Mouse (Mus musculus) limb, embryonic 12.5 days (tissue): ENCODE data around the gene Rdh16f2. TPM values are rescaled to one million over a fixed set of nuclear protein-coding genes. Genes with fewer than 3 reads are reported as not detected.

Experiments used
- ATAC-seq: fragments of 200-750 bp; cut with Nextera tagmentation; 2 replicates; pipeline ENCODE4 v1.8.0; 2017; ENCODE audit warnings: low read depth, moderate TSS enrichment; ENCODE audit not compliant: insufficient number of reproducible peaks, insufficient read depth, low FRiP score, low TSS enrichment
- H3K27ac ChIP-seq: fragments of 300-500 bp; sonication (generic); 2 replicates; pipeline ENCODE4 v1.5.1; 2016; ENCODE audit warnings: mild to moderate bottlenecking, moderate library complexity
- H3K27me3 ChIP-seq: fragments of 300-500 bp; sonication (generic); 2 replicates; pipeline ENCODE4 v1.6.1; 2016; ENCODE audit warnings: mild to moderate bottlenecking, moderate library complexity
- H3K36me3 ChIP-seq: fragments of 300-500 bp; sonication (generic); 2 replicates; pipeline ENCODE4 v1.6.1; 2016; ENCODE audit warnings: mild to moderate bottlenecking, moderate library complexity
- H3K4me1 ChIP-seq: fragments of 300-500 bp; sonication (generic); replicated peaks from 2 replicates; pipeline ENCODE4 v1.6.1; 2016
- H3K4me2 ChIP-seq: fragments of 300-500 bp; sonication (generic); 2 replicates; pipeline ENCODE4 v1.6.1; 2016; ENCODE audit warnings: mild to moderate bottlenecking, moderate library complexity
- H3K4me3 ChIP-seq: fragments of 300-500 bp; sonication (generic); replicated peaks from 2 replicates; pipeline ENCODE4 v1.5.1; 2016; ENCODE audit warnings: mild to moderate bottlenecking
- H3K9ac ChIP-seq: fragments of 300-500 bp; sonication (generic); replicated peaks from 2 replicates; pipeline ENCODE4 v1.6.1; 2016; ENCODE audit warnings: mild to moderate bottlenecking, moderate library complexity
- H3K9me3 ChIP-seq: fragments of 300-500 bp; sonication (generic); 2 replicates; pipeline ENCODE4 v1.6.1; 2016; ENCODE audit warnings: mild to moderate bottlenecking, moderate library complexity
- WGBS: fragments of 180-500 bp; shearing (Covaris S2); methylation state at CpG from one replicate; pipeline ENCODE4 v1.1.7; 2016; 5-methylcytosine and 5-hydroxymethylcytosine counted together
- polyA plus RNA-seq: library from polyadenylated mRNA; unstranded; fragments of >200 nt; fragmentation: Nextera tagmentation; extraction: Ambion mirVana; gene quantifications from 2 replicates; pipeline ENCODE4 v1.2.1, GENCODE M21; 2016

The Rdh16f2 gene
- polyA plus RNA-seq, 1 experiment from 2014 or later, result not detected

DNA sequence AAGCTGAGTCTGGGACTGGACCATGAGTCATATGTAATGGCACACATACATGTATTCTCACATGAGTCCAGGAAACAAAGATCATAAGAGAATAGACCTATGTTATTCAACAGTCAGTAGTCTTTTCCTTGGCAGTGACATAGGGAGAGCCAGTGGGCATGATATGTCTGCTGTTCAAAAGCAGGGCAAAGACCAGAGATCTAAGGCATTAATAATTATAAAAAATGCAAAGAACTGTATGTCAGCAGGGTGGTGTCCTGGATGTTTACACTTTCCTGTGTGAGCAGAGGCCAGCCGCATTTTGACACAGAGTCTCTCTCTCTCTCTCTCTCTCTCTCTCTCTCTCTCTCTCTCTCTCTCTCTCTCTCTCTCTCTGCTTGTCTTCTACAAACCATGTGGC, 16.6 kb upstream of the Rdh16f2 start, which contains the start of gene Rdh19:
Gene Rdh19 (plus strand): TSS at position 301 of the 400 bp plus-strand sequence.
- WGBS, result 94% methylated on average over 1 of the region's 1 CpGs
- H3K9ac ChIP-seq, result no peak within 1 kb of the TSS
- no peak for ATAC-seq
- H3K4me1 ChIP-seq, result no peaks in the 10 kb centered on the region
- H3K36me3 ChIP-seq, result no peaks in the 10 kb centered on the region
- H3K27ac ChIP-seq, result no peak within 1 kb of the TSS
- H3K27me3 ChIP-seq, result no peaks in the 10 kb centered on the region
- H3K4me3 ChIP-seq, result no peak within 1 kb of the TSS
- no peak within 1 kb of the TSS for H3K4me2 ChIP-seq
- H3K9me3 ChIP-seq, result 0 out of 2 replicates have a peak, but pooled peaks cover 7% of the 10 kb centered on the region

GRCm38 (mm10) chr10:127856376-127856775, 9.9 kb upstream of the Rdh16f2 start:
- no peak for ATAC-seq
- Histone ChIP-seq H3K9ac (no peak overlapping the region), H3K9me3 (no peaks in the 10 kb centered on the region), H3K27me3 (no peaks in the 10 kb centered on the region), H3K36me3 (no peaks in the 10 kb centered on the region), H3K4me1 (no peaks in the 10 kb centered on the region), H3K27ac (no peak overlapping the region), H3K4me3 (no peak overlapping the region), H3K4me2 (no peak overlapping the region)

- H3K9me3 ChIP-seq, result 0 out of 2 replicates have a peak, but pooled peaks cover 2% of the 10 kb centered on the region
- H3K4me3 ChIP-seq, result no peak overlapping the region
- no peak overlapping the region for H3K4me2 ChIP-seq
- no peak overlapping the region for H3K9ac ChIP-seq
- no peaks in the 10 kb centered on the region for H3K4me1 ChIP-seq
- no peak overlapping the region for H3K27ac ChIP-seq
- no peak for ATAC-seq
- H3K36me3 ChIP-seq, result no peaks in the 10 kb centered on the region
- no peaks in the 10 kb centered on the region for H3K27me3 ChIP-seq
These were observed 1.3 kb upstream of the Rdh16f2 start for GRCm38 (mm10) chr10:127864931-127865330.

DNA sequence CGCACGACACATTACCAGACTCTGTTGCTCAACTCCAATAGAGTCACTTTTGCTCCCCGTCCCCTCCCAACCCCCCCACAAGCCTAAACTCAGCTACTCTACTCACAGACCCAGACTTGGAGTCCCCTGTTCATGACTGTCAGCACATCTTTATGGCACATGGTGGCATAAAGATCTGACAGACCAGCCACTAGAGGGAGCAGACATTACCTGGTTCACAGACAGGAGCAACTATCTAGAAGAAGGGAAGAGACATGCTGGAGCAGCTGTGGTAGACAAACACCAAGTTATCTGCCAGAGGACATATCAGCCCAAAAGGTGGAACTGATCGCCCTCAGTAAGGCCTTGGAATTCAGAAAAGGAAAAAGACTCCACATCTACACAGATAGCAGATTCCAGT, 6.2 kb downstream of the Rdh16f2 start:
- H3K4me3 ChIP-seq, result no peak overlapping the region
- H3K36me3 ChIP-seq, result no peaks in the 10 kb centered on the region
- no peak for ATAC-seq
- 82% methylated on average over 4 of the region's 4 CpGs for WGBS
- H3K4me2 ChIP-seq, result no peak overlapping the region
- H3K4me1 ChIP-seq, result no peaks in the 10 kb centered on the region
- H3K9ac ChIP-seq, result no peak overlapping the region
- peaks cover 11% of the 10 kb centered on the region; the same call in 1 of the 2 replicates for H3K9me3 ChIP-seq
- H3K27ac ChIP-seq, result no peak overlapping the region
- no peaks in the 10 kb centered on the region for H3K27me3 ChIP-seq

DNA sequence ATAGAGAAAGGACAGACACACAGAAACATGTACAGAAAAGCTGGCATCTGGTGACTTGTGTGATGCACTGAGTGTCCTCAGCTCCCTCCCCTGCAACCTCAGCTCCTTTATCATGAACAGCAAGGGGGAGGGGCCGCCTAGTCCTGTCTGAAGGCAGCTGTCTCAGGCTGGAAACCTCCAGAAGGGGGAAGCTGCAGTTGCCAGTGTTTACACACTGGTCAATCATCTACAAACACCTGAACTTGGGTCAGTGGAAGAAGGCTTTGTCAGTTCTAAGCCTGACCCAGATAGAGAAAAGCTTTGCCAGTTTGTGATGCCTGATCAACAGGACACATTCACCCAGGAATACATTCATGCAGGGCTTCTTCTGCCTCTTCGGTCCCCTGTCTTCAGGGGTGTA, 11.4 kb downstream of the Rdh16f2 start:
- H3K27ac ChIP-seq, result no peak overlapping the region
- H3K4me3 ChIP-seq, result no peak overlapping the region
- no peaks in the 10 kb centered on the region for H3K4me1 ChIP-seq
- WGBS, result 58% methylated on average over 2 of the region's 2 CpGs
- H3K9me3 ChIP-seq, result no peaks in the 10 kb centered on the region
- H3K27me3 ChIP-seq, result no peaks in the 10 kb centered on the region
- no peaks in the 10 kb centered on the region for H3K36me3 ChIP-seq
- no peak overlapping the region for H3K4me2 ChIP-seq
- no peak overlapping the region for H3K9ac ChIP-seq
- no peak for ATAC-seq

DNA sequence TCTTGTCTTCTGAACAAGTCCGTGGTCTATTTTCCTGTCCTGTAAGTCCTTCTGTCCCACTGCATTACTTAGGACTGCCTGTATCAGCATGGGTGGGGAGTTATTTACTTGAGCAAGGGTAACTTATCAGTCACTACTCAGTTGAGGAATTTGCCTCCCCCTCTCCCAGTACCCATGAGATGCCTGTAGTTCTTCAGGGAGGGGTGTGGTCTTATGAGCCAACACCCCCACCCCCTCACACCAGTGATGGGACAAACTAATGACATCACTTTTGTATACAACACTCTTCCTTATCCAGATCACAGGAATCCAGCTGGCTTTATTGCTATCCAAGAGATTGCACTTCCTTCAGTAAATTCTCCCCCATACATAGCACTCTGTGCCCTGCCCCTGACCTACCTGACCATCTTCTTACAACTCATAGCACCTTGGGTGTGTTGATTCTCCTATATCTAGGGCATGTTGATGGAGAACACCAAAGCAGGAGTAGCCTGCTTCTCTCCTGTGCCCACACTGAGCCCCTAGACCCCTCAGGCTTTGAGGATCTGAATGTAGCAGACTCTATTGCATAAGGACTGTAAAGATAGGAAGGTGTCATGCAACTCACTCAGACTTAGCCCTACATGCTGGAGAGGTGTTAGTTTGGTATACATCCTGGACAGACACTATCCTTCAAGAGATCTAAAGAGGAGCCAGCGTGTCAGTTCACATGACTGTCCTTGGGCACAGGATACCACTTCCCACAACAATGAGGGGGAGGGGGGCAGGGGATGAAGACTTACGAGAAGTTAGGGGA, 12.2 kb downstream of the Rdh16f2 start:
- no peaks in the 10 kb centered on the region for H3K36me3 ChIP-seq
- WGBS, result 77% methylated on average over 3 of the region's 3 CpGs
- H3K27ac ChIP-seq, result no peak overlapping the region
- no peaks in the 10 kb centered on the region for H3K27me3 ChIP-seq
- no peak overlapping the region for H3K4me2 ChIP-seq
- H3K4me1 ChIP-seq, result no peaks in the 10 kb centered on the region
- H3K9ac ChIP-seq, result no peak overlapping the region
- H3K9me3 ChIP-seq, result no peaks in the 10 kb centered on the region
- no peak overlapping the region for H3K4me3 ChIP-seq
- no peak for ATAC-seq

DNA sequence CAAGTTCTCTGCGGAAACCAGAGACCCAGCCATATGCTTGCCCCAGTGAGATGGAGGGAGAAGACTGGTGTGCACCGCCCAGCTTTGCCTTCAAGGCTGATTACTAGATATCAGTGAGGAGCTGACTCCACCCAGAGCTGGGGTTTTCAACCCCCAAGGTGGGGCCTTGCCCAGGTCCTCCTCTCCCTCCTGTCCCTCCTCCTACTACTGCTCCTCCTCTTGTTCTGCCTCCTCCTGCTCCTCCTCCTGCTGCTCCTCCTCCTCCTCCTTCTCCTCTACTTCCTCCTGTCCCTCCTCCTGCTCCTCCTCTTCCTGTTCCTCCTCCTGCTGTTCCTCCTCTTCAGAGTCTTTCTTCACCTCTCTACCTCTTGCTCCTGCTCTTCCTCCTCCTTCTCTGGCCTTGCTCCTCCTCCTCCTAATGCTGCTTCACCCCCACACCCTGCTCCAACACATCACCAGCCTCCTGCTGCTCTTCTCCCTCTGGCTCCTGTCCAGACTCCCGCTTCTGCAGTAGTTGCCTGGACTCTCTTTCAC, 12.9 kb downstream of the Rdh16f2 start:
- Histone ChIP-seq H3K36me3 (no peaks in the 10 kb centered on the region), H3K9me3 (no peaks in the 10 kb centered on the region), H3K4me3 (no peak overlapping the region), H3K4me2 (no peak overlapping the region), H3K4me1 (no peaks in the 10 kb centered on the region), H3K27me3 (no peaks in the 10 kb centered on the region), H3K27ac (no peak overlapping the region), H3K9ac (no peak overlapping the region)
- ATAC-seq, result no peak
- 90% methylated on average over 3 of the region's 3 CpGs for WGBS

DNA sequence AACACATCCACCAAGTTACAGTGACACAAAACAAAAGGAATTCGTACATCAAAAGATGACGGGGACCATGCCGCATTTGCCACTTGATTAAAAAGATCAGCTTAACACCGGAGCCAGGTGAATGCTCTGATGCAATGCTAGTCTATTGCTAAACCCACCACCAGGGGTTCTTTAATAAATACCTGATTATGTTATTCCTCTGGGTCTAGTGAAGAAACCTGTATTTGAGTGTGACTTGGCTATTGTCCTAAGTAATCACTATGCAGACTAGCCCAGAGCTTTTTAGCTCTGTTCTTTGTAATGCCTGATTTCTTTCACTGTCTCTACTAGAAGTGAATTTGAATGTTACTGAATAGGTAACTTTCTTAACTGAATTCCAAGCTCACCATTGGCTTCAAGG, 14.8 kb downstream of the Rdh16f2 start:
- no peaks in the 10 kb centered on the region for H3K36me3 ChIP-seq
- ATAC-seq, result no peak
- H3K27me3 ChIP-seq, result no peaks in the 10 kb centered on the region
- H3K27ac ChIP-seq, result no peak overlapping the region
- no peak overlapping the region for H3K4me3 ChIP-seq
- H3K4me2 ChIP-seq, result no peak overlapping the region
- H3K4me1 ChIP-seq, result no peaks in the 10 kb centered on the region
- no peaks in the 10 kb centered on the region for H3K9me3 ChIP-seq
- 82% methylated on average over 4 of the region's 4 CpGs for WGBS
- no peak overlapping the region for H3K9ac ChIP-seq

GRCm38 (mm10) chr10:127886551-127886950, 20.3 kb downstream of the Rdh16f2 start:
- no peak overlapping the region for H3K27ac ChIP-seq
- no peak overlapping the region for H3K9ac ChIP-seq
- H3K4me3 ChIP-seq, result no peak overlapping the region
- ATAC-seq, result no peak
- H3K9me3 ChIP-seq, result no peaks in the 10 kb centered on the region
- no peaks in the 10 kb centered on the region for H3K27me3 ChIP-seq
- H3K4me1 ChIP-seq, result no peaks in the 10 kb centered on the region
- WGBS, result 62% methylated on average over 1 of the region's 1 CpGs
- no peaks in the 10 kb centered on the region for H3K36me3 ChIP-seq
- no peak overlapping the region for H3K4me2 ChIP-seq

DNA sequence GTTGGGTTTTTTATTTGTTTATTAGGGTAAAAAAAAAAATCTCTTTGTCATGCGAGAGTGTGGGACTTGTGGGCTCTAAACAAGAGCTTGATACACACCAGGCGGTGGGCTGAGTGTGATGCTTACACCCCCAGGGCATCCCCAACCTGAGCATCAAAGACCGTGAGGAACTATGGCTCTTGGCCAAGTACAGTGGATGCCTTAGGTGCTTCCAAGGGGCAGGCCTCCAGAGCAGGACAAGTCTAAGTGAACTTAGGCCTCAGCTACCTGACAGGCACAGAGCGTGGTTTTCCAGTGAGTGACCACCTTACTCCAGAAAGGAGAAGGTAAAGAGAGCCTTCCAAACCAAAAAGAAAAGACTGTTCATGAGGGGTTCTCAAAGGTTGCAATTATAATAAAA, 20.7 kb downstream of the Rdh16f2 start:
- H3K36me3 ChIP-seq, result no peaks in the 10 kb centered on the region

DNA sequence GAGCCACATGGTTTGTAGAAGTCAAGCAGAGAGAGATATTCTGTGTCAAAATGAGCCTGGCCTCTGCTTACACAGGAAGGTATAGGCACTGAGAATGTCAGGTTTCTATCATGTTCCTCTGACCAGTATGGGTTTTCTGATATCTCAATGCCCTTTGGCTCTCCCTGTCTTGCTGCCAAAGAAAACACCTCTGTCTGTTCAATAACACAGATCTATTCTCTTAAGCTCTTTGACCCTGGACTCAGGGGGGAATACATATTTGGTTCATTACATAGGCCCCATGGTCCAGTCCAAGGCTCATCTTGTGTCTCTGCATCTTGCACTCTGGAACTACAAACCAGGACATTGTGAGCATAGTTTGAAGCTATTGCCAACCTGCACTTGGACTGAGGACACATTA, 22.3 kb downstream of the Rdh16f2 start, which contains the start of gene Rdh7:
Gene Rdh7 (minus strand): TSS at position 213 of the 400 bp plus-strand sequence.
- no peak within 1 kb of the TSS for H3K4me3 ChIP-seq
- no peak within 1 kb of the TSS for H3K9ac ChIP-seq
- no peaks in the 10 kb centered on the region for H3K27me3 ChIP-seq
- no peak for ATAC-seq
- no peaks in the 10 kb centered on the region for H3K36me3 ChIP-seq
- H3K4me2 ChIP-seq, result no peak within 1 kb of the TSS
- no peaks in the 10 kb centered on the region for H3K4me1 ChIP-seq
- H3K9me3 ChIP-seq, result no peaks in the 10 kb centered on the region
- no peak within 1 kb of the TSS for H3K27ac ChIP-seq

More for the DNA sequence above, 20.7 kb downstream of the Rdh16f2 start:
- ATAC-seq, result no peak
- Histone ChIP-seq H3K27me3 (no peaks in the 10 kb centered on the region), H3K9me3 (no peaks in the 10 kb centered on the region), H3K27ac (no peak overlapping the region), H3K4me1 (no peaks in the 10 kb centered on the region), H3K9ac (no peak overlapping the region), H3K4me3 (no peak overlapping the region), H3K4me2 (no peak overlapping the region)
- 72% methylated on average over 4 of the region's 4 CpGs for WGBS

DNA sequence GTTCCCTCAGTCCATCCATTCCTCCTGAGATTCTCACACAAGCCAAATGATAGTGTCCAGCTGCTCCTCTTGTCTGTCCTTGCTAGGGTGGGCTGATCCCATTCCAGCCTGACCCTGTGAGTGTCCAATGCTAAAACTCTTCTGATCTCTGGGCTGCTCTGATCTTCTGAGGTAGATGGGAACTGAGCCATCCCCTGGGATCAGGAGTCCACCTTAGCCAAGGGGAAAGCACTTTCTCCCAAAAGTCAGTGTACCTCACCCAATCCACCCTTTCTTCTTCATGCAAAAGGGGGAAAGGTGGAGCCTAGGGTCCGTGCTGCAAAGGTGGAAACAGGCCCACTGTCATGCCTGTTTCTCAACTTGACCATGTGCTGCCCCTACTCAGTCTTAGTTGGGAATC, 25.2 kb downstream of the Rdh16f2 start:
- ATAC-seq, result no peak
- 89% methylated on average over 1 of the region's 1 CpGs for WGBS
- no peaks in the 10 kb centered on the region for H3K36me3 ChIP-seq

More for the DNA sequence above, 25.2 kb downstream of the Rdh16f2 start:
- H3K4me2 ChIP-seq, result no peak overlapping the region
- no peaks in the 10 kb centered on the region for H3K27me3 ChIP-seq
- H3K4me3 ChIP-seq, result no peak overlapping the region
- H3K4me1 ChIP-seq, result no peaks in the 10 kb centered on the region
- H3K27ac ChIP-seq, result no peak overlapping the region
- H3K9ac ChIP-seq, result no peak overlapping the region
- H3K9me3 ChIP-seq, result no peaks in the 10 kb centered on the region
